Comparison of ENCODE assay signal across 7 mouse cellular contexts in genomic region chr5:113164873-113165441, GRCm38 (mm10). TPM values are rescaled to one million over a fixed set of nuclear protein-coding genes. Genes with fewer than 3 reads are reported as not detected.
DNase-seq lines count a peak whose midpoint lies in the region; ATAC-seq and TF ChIP-seq lines count a peak whose summit lies in the region.

No protein-coding gene starts in this region.

- no peak overlapping the region for H3K9ac ChIP-seq in forebrain, embryonic 15.5 days (replicated peaks)
- no peak overlapping the region for H3K9ac ChIP-seq in hindbrain, embryonic 12.5 days

- peak; percentile 33 for DNase-seq in MN1 (ENCODE audit: low spot score)
- DNase-seq in layer of hippocampus, postnatal 14 days (ENCODE audit: low spot score in 2 of 2) = peak; percentile 73 to 87
- DNase-seq in spleen, postnatal 10 days (ENCODE audit: low spot score in 2 of 2) = peak; percentile 39 to 84

- H3K27me3 ChIP-seq in forebrain, embryonic 15.5 days = no peaks in the 10 kb centered on the region
- H3K27me3 ChIP-seq in hindbrain, embryonic 12.5 days = peaks cover 5% of the 10 kb centered on the region; the same call in 1 of the 2 replicates

- H3K36me3 ChIP-seq in forebrain, embryonic 15.5 days = no peaks in the 10 kb centered on the region
- no peaks in the 10 kb centered on the region for H3K36me3 ChIP-seq in hindbrain, embryonic 12.5 days

- H3K4me3 ChIP-seq in bone marrow, adult 2 months (replicated peaks; ENCODE audit: control insufficient read depth, low read depth, low read length) = no peak overlapping the region
- no peak overlapping the region for H3K4me3 ChIP-seq in forebrain, embryonic 15.5 days
- H3K4me3 ChIP-seq in hindbrain, embryonic 12.5 days = no peak overlapping the region

- H3K4me1 ChIP-seq in bone marrow, adult 2 months (ENCODE audit: control insufficient read depth, insufficient read depth, low read length) = no peaks in the 10 kb centered on the region; the same call in none of the 2 replicates
- H3K4me1 ChIP-seq in forebrain, embryonic 15.5 days = peaks cover 31% of the 10 kb centered on the region
- peaks cover 47% of the 10 kb centered on the region for H3K4me1 ChIP-seq in hindbrain, embryonic 12.5 days

- no peaks in the 10 kb centered on the region for H3K9me3 ChIP-seq in forebrain, embryonic 15.5 days
- H3K9me3 ChIP-seq in hindbrain, embryonic 12.5 days (replicated peaks) = no peaks in the 10 kb centered on the region

- H3K27ac ChIP-seq in bone marrow, adult 2 months (ENCODE audit: control insufficient read depth, insufficient read depth, low read depth, low read length, poor library complexity) = peak overlapping the region; percentile 38
- H3K27ac ChIP-seq in forebrain, embryonic 15.5 days (replicated peaks) = peak overlapping the region; percentile 66
- peak overlapping the region; percentile 64 for H3K27ac ChIP-seq in hindbrain, embryonic 12.5 days

- ATAC-seq in forebrain, embryonic 15.5 days (replicated peaks) = peak; percentile 77
- peak; percentile 84 for ATAC-seq in hindbrain, embryonic 12.5 days (ENCODE audit: low FRiP score)
- peak; percentile 69 for ATAC-seq in megakaryocyte progenitor cell, adult 5-6 weeks (replicated peaks; ENCODE audit: poor library complexity)

- no peak for TF ChIP-seq CTCF in bone marrow, adult 2 months (IDR thresholded peaks at IDR 0.05; ENCODE audit: control insufficient read depth, insufficient read depth, low read length)

- WGBS in bone marrow, adult 2 months = 5% methylated on average over 16 of the region's 16 CpGs
- WGBS in forebrain, embryonic 15.5 days = 5% methylated on average over 16 of the region's 16 CpGs
- WGBS in hindbrain, embryonic 12.5 days = 5% methylated on average over 16 of the region's 16 CpGs

- H3K4me2 ChIP-seq in forebrain, embryonic 15.5 days (replicated peaks) = no peak overlapping the region
- 0 out of 2 replicates have a peak overlapping the region, but pooled peaks have one; percentile 2 for H3K4me2 ChIP-seq in hindbrain, embryonic 12.5 days (replicated peaks)

- TF ChIP-seq POLR2A in bone marrow, adult 2 months (IDR thresholded peaks at IDR 0.05; ENCODE audit: borderline replicate concordance, control insufficient read depth, low read depth, low read length) = no peak

RNA-seq across cellular contexts. Expression of gene 2900026A02Rik, which starts 56.1 kb away (rescaled TPM):
- polyA plus RNA-seq in bone marrow, adult 2 months (2011; ENCODE audit: insufficient read depth, insufficient read length, low replicate concordance, missing spikeins) = 1.5 and 4.1 TPM in 2 replicates
- polyA plus RNA-seq in forebrain, embryonic 15.5 days (2015; fragmentation: Nextera tagmentation; extraction: Ambion mirVana) = 4.4 and 4.9 TPM in 2 replicates
- 3.6 and 4.5 TPM in 2 replicates for polyA plus RNA-seq in hindbrain, embryonic 12.5 days (2016; fragmentation: Nextera tagmentation; extraction: Ambion mirVana)
- total RNA-seq in layer of hippocampus, postnatal 14 days (2021) = 10 to 100 TPM; 69.6 to 70.6 TPM
- total RNA-seq in megakaryocyte progenitor cell, adult 5-6 weeks (2015) = 1.6 and 2.7 TPM in 2 replicates
- total RNA-seq in megakaryocyte progenitor cell, adult 5-6 weeks (2017) = 1.3 and 2.0 TPM in 2 replicates
